Mouse (Mus musculus): ENCODE data around the gene Rnf212.

GRCm38 (mm10) chr5:108715974-108716373, 58.8 kb downstream of the Rnf212 start:
- TF ChIP-seq CTCF (IDR thresholded peaks at IDR 0.05; ENCODE audit: insufficient read depth, low read length) (no peak), POLR2A (IDR thresholded peaks at IDR 0.05; ENCODE audit: borderline replicate concordance, extremely low read depth, low read depth, low read length) (no peak)

All from lung, adult 2 months (tissue).